Mouse (Mus musculus): ENCODE measurements at regions not wholly inside any gene's neighbourhood (a gene's known extent, or its start where the extent isn't known, plus 50 kb on each side); places are given as distances from the start of the nearest gene placed in this dataset.

DNA sequence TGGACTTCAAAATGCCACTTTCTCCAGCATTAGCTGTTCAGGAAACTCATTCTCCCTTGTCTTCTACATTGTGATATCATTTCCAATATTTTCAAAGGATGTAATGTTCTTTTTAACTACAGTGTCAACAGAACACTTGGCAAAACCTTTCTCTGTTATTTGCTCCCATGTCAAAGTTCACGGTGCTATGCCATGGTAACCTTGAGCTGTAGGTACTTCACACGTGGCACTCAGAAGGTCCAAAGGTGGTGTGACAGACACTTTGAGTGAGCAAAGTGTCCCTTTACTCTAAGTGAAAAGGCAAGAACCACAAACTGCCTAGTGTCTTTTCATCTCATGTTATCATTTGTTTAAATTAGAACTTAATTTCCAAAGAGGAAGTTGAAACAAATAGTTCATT lies 53.3 kb upstream of the Tram2 start:
- no peaks in the 10 kb centered on the region for H3K36me3 ChIP-seq (ENCODE audit: insufficient read depth, low read length)
- no peaks in the 10 kb centered on the region for H3K4me1 ChIP-seq (replicated peaks; ENCODE audit: insufficient read depth, low read length)
- no peaks in the 10 kb centered on the region for H3K27me3 ChIP-seq (ENCODE audit: insufficient read depth, low read length)
- no peak overlapping the region for H3K4me2 ChIP-seq (ENCODE audit: low read length)
- WGBS: 71% methylated on average over 2 of the region's 2 CpGs
- no peaks in the 10 kb centered on the region for H3K9me3 ChIP-seq (replicated peaks; ENCODE audit: low read length)
- no peak for ATAC-seq (replicated peaks; ENCODE audit: low FRiP score, low read depth)
- no peak overlapping the region for H3K27ac ChIP-seq
- DNase-seq (ENCODE audit: low spot score): no peak
- no peak overlapping the region for H3K9ac ChIP-seq (ENCODE audit: low read depth, low read length)
- H3K4me3 ChIP-seq (replicated peaks; ENCODE audit: low read depth, low read length): no peak overlapping the region
- TF ChIP-seq CTCF (IDR thresholded peaks at IDR 0.05; ENCODE audit: low read depth): no peak

GRCm38 (mm10) chr1:21146961-21147360 lies 67.9 kb upstream of the Tram2 start:
- Histone ChIP-seq H3K4me2 (ENCODE audit: low read length) (no peak overlapping the region), H3K9me3 (replicated peaks; ENCODE audit: low read length) (no peaks in the 10 kb centered on the region), H3K36me3 (ENCODE audit: insufficient read depth, low read length) (no peaks in the 10 kb centered on the region), H3K9ac (ENCODE audit: low read depth, low read length) (no peak overlapping the region), H3K4me1 (replicated peaks; ENCODE audit: insufficient read depth, low read length) (no peaks in the 10 kb centered on the region), H3K4me3 (replicated peaks; ENCODE audit: low read depth, low read length) (no peak overlapping the region), H3K27ac (no peak overlapping the region), H3K27me3 (ENCODE audit: insufficient read depth, low read length) (no peaks in the 10 kb centered on the region)
- 65% methylated on average over 4 of the region's 4 CpGs for WGBS
- ATAC-seq (replicated peaks; ENCODE audit: low FRiP score, low read depth) (no peak), DNase-seq (ENCODE audit: low spot score) (no peak)
- no peak for TF ChIP-seq CTCF (IDR thresholded peaks at IDR 0.05; ENCODE audit: low read depth)

- Histone ChIP-seq H3K4me2 (ENCODE audit: low read length) (no peak overlapping the region), H3K4me1 (replicated peaks; ENCODE audit: insufficient read depth, low read length) (no peaks in the 10 kb centered on the region), H3K9ac (ENCODE audit: low read depth, low read length) (no peak overlapping the region), H3K27me3 (ENCODE audit: insufficient read depth, low read length) (no peaks in the 10 kb centered on the region), H3K36me3 (ENCODE audit: insufficient read depth, low read length) (no peaks in the 10 kb centered on the region), H3K4me3 (replicated peaks; ENCODE audit: low read depth, low read length) (no peak overlapping the region), H3K27ac (no peak overlapping the region), H3K9me3 (replicated peaks; ENCODE audit: low read length) (no peaks in the 10 kb centered on the region)
- TF ChIP-seq CTCF (IDR thresholded peaks at IDR 0.05; ENCODE audit: low read depth): peak; percentile 98
- peak; percentile 89 for DNase-seq (ENCODE audit: low spot score)
- WGBS: 14% methylated on average over 5 of the region's 5 CpGs
- ATAC-seq (replicated peaks; ENCODE audit: low FRiP score, low read depth): peak; percentile 50; the same call in 1 of the 2 replicates
Observed at GRCm38 (mm10) chr1:21161742-21162141, 56.6 kb upstream of the Tmem14a start.

DNA sequence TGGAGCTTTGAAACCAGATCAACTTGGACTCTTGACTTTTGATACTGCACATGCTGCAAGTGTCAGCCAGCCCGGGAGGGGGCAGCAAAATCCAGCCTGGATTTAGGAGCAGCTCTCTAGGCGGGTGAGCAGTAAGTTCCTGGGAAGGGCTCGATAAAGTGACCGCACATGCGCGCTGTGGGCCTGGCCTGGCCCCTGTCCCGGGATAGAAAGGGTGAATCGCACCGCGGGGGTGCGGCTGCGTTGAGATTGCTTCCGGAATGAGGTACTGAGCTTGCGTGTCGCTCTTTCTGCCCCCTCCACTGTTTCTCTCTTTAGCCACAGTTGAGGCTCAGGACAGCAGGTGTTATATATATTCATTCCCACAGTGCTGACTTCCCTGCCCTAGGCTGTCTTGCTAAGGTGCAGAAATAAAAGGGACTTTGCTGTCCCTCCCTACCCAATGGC lies 52.1 kb upstream of the Tmem14a start:
- under 1% methylated on average over 15 of the region's 15 CpGs for WGBS
- DNase-seq (ENCODE audit: low spot score) (peak; percentile 93), ATAC-seq (replicated peaks; ENCODE audit: low FRiP score, low read depth) (peak; percentile 92)
- no peak overlapping the region for H3K27ac ChIP-seq
- H3K4me2 ChIP-seq (ENCODE audit: low read length): peak overlapping the region; percentile 68
- H3K36me3 ChIP-seq (ENCODE audit: insufficient read depth, low read length): no peaks in the 10 kb centered on the region
- H3K4me1 ChIP-seq (replicated peaks; ENCODE audit: insufficient read depth, low read length): no peaks in the 10 kb centered on the region
- no peak overlapping the region for H3K9ac ChIP-seq (ENCODE audit: low read depth, low read length)
- H3K9me3 ChIP-seq (replicated peaks; ENCODE audit: low read length): no peaks in the 10 kb centered on the region
- H3K4me3 ChIP-seq (replicated peaks; ENCODE audit: low read depth, low read length): peak overlapping the region; percentile 36
- peak; percentile 95 for TF ChIP-seq CTCF (IDR thresholded peaks at IDR 0.05; ENCODE audit: low read depth)
- H3K27me3 ChIP-seq (ENCODE audit: insufficient read depth, low read length): no peaks in the 10 kb centered on the region

- ATAC-seq (replicated peaks; ENCODE audit: low FRiP score, low read depth) (peak; percentile 19; the same call in 1 of the 2 replicates), DNase-seq (ENCODE audit: low spot score) (no peak)
- Histone ChIP-seq H3K27me3 (ENCODE audit: insufficient read depth, low read length) (no peaks in the 10 kb centered on the region), H3K9ac (ENCODE audit: low read depth, low read length) (no peak overlapping the region), H3K36me3 (ENCODE audit: insufficient read depth, low read length) (no peaks in the 10 kb centered on the region), H3K27ac (no peak overlapping the region), H3K4me2 (ENCODE audit: low read length) (peak overlapping the region; percentile 68), H3K4me3 (replicated peaks; ENCODE audit: low read depth, low read length) (peak overlapping the region; percentile 36), H3K9me3 (replicated peaks; ENCODE audit: low read length) (no peaks in the 10 kb centered on the region), H3K4me1 (replicated peaks; ENCODE audit: insufficient read depth, low read length) (no peaks in the 10 kb centered on the region)
- no peak for TF ChIP-seq CTCF (IDR thresholded peaks at IDR 0.05; ENCODE audit: low read depth)
- 60% methylated on average over 4 of the region's 4 CpGs for WGBS
Observed at GRCm38 (mm10) chr1:21166762-21167161, 51.6 kb upstream of the Tmem14a start.
